Mouse (Mus musculus) midbrain, embryonic 11.5 days (tissue): Measurements from ENCODE around the gene Ubxn11. TPM values are rescaled to one million over a fixed set of nuclear protein-coding genes. Genes with fewer than 3 reads are reported as not detected.

Experiments used
- ATAC-seq: fragments of 200-750 bp; cut with Nextera tagmentation; 2 replicates; pipeline ENCODE4 v1.8.0; 2017; ENCODE audit warnings: moderate TSS enrichment, moderate library complexity; ENCODE audit not compliant: low FRiP score
- DNase-seq: peaks from one replicate; pipeline ENCODE4 v3.0.0; 2015; ENCODE audit warnings: low spot score; ENCODE audit errors: missing footprints
- H3K27ac ChIP-seq: fragments of 300-500 bp; sonication (generic); 2 replicates; pipeline ENCODE4 v1.5.1; 2014; ENCODE audit warnings: low read depth, low read length
- H3K27me3 ChIP-seq: fragments of 300-500 bp; sonication (generic); 2 replicates; pipeline ENCODE4 v1.6.1; 2014; ENCODE audit warnings: mild to moderate bottlenecking, low read length, moderate library complexity, mixed read lengths; ENCODE audit not compliant: control insufficient read depth, insufficient read depth
- H3K36me3 ChIP-seq: fragments of 300-500 bp; sonication (generic); 2 replicates; pipeline ENCODE4 v1.6.1; 2014; ENCODE audit warnings: mild to moderate bottlenecking, low read length, moderate library complexity, mixed read lengths; ENCODE audit not compliant: control insufficient read depth, insufficient read depth
- H3K4me1 ChIP-seq: fragments of 300-500 bp; sonication (generic); 2 replicates; pipeline ENCODE4 v1.6.1; 2014; ENCODE audit warnings: low read length; ENCODE audit not compliant: control insufficient read depth, insufficient read depth
- H3K4me2 ChIP-seq: fragments of 300-500 bp; sonication (generic); 2 replicates; pipeline ENCODE4 v1.6.1; 2014; ENCODE audit warnings: mild to moderate bottlenecking, moderate library complexity
- H3K4me3 ChIP-seq: fragments of 300-500 bp; sonication (generic); 2 replicates; pipeline ENCODE4 v1.5.1; 2014; ENCODE audit warnings: low read depth, low read length
- H3K9ac ChIP-seq: fragments of 300-500 bp; sonication (generic); 2 replicates; pipeline ENCODE4 v1.6.1; 2014; ENCODE audit warnings: low read length
- H3K9me3 ChIP-seq: fragments of 300-500 bp; sonication (generic); 2 replicates; pipeline ENCODE4 v1.6.1; 2016; ENCODE audit warnings: low read length; ENCODE audit not compliant: control insufficient read depth
- WGBS: fragments of 180-500 bp; shearing (Covaris S2); extraction: QIAGEN DNeasy Blood & Tissue Kit; methylation state at CpG from one replicate; pipeline ENCODE4 v1.1.7; 2014; 5-methylcytosine and 5-hydroxymethylcytosine counted together
- polyA plus RNA-seq: library from polyadenylated mRNA; unstranded; fragments of >200 nt; fragmentation: Nextera tagmentation; extraction: Ambion mirVana; gene quantifications from 2 replicates; pipeline ENCODE4 v1.2.1, GENCODE M21; 2014

Gene Ubxn11
- polyA plus RNA-seq, 1 experiment from 2014 or later: 3.0 TPM

DNA sequence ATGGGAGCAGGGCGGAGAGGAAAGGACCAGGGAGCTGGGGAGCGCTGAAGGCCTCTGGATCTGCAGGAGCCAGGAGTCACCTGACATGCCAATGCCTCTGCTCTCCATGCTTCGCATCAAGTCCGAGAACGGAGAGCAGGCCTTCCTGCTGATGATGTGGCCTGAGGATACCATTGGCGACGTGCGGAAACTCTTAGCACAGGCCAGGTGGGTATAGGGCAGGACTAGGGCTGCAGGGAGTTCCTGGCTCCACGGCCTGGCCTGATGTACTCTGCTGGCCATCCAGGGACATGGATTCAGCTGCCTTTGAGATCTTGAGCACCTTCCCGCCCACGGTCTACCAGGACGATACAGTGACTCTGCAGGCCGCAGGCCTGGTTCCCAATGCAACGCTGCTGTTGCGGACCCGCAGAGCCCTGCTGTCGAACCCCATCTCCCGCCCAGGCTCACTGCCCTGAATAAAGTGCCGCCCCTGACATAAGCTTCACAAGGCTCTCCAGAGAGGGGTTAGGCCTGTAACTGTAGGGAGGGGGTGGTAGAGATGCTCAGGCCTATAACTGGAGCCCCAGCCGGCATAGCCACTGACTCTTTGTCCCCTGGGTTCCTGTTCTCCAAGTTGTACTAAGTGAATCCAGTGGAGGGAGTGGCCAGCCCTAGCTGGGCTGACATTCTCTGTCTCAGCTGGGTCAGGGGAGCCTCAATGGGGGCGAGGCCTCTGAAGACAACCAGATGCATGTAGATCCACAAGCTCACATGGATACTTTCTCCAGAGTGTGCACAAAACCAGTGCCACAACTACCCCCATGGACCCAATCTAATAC, 24.1 kb downstream of the Ubxn11 start:
- WGBS: 88% methylated on average over 21 of the region's 21 CpGs
- DNase-seq (peak; percentile 70), ATAC-seq (no peak)
- H3K9ac ChIP-seq: no peak overlapping the region
- H3K4me1 ChIP-seq: peaks cover 13% of the 10 kb centered on the region
- no peak overlapping the region for H3K27ac ChIP-seq
- H3K27me3 ChIP-seq: no peaks in the 10 kb centered on the region
- no peak overlapping the region for H3K4me2 ChIP-seq
- H3K9me3 ChIP-seq: no peaks in the 10 kb centered on the region
- H3K4me3 ChIP-seq: no peak overlapping the region
- no peaks in the 10 kb centered on the region for H3K36me3 ChIP-seq

DNA sequence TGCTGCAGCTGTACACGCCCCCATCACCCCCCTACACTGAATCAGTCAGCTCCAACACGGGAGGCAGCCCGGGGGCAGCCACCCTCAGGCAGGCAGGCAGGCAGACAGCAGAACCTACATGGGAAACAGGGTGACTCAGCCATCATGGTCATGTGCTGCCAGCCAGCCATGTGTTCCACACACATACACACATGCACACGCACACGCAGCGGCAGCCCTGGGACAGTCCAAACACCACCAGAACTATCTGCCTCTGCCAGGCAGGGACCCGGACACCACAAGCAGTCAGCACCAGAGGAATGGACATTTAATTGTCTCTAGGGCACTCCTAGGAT, 24.7 kb downstream of the Ubxn11 start:
- peak; percentile 65 for DNase-seq
- Histone ChIP-seq H3K27me3 (no peaks in the 10 kb centered on the region), H3K27ac (no peak overlapping the region), H3K9me3 (no peaks in the 10 kb centered on the region), H3K4me1 (peaks cover 13% of the 10 kb centered on the region), H3K36me3 (no peaks in the 10 kb centered on the region), H3K9ac (no peak overlapping the region), H3K4me2 (no peak overlapping the region), H3K4me3 (no peak overlapping the region)
- no peak for ATAC-seq
- 96% methylated on average over 7 of the region's 7 CpGs for WGBS

DNA sequence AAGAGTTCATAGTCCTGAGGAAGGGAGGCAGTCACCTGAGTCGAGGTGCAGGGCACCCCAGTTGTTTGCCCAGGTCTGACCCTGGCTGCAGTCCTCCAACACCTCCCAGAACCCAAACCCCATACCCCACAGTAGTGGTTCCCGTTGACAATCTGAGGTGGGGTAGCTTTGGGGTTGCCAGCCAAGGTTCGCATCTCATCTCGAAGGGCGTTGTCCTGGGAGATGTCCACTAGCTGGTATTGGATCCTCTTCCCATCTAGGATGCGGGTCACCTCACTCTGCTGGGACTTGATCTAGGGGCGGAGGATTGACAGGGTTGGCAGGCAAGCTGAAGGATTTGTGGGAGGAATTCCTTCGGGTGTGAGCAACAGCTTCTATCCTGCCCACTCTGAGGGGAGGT, 25.4 kb downstream of the Ubxn11 start:
- WGBS: 60% methylated on average over 8 of the region's 8 CpGs
- Histone ChIP-seq H3K4me1 (peaks cover 13% of the 10 kb centered on the region), H3K36me3 (no peaks in the 10 kb centered on the region), H3K27ac (no peak overlapping the region), H3K9me3 (no peaks in the 10 kb centered on the region), H3K4me3 (peak overlapping the region; percentile 86), H3K4me2 (peak overlapping the region; percentile 92), H3K27me3 (no peaks in the 10 kb centered on the region), H3K9ac (peak overlapping the region; percentile 89)
- ATAC-seq (no peak), DNase-seq (peak; percentile 80)

DNA sequence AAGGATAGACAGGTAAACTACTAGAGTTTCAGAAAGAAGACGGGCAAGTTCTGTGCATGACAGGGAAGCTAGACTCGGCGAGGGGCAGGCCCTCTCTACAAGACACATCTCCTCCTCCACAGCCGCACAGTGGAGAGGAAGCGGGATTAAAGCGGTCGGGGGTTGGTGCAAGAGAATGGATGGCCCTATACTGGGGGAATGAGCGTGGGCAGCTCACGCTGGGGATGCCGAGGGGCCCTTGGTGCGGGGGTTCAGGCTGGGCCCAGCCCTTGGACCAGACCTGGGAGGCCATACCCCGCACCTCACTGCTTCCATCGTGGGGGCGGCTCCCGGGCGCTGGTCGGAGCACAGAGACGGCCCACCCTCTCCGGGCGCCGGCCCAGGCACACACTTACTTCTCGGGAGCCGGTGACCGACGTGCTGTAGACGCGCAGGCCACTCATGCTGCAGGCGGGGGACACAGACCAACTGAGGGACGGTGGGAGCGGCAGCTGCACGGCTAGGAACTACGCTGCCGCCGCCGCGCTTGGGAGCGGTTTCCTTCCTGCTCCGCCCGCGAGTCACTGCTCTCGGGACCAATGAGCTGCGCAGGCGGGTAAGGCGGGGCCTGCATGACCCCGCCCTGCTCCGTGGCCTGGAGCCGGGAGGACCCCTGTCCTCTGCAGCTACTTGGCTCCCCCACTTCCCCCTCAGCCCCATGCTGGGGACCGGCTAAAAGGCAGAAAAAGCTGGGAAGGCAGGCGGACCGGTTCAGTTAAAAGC, 26.0 kb downstream of the Ubxn11 start, which contains the start of gene Sh3bgrl3:
Gene Sh3bgrl3, minus strand, starts transcription at position 569 of the 762 bp plus-strand sequence.
- Histone ChIP-seq H3K4me3 (peak within 1 kb of the TSS; percentile 86), H3K9me3 (no peaks in the 10 kb centered on the region), H3K4me2 (peak within 1 kb of the TSS; percentile 92), H3K36me3 (no peaks in the 10 kb centered on the region), H3K4me1 (peaks cover 13% of the 10 kb centered on the region), H3K27me3 (no peaks in the 10 kb centered on the region), H3K27ac (peak within 1 kb of the TSS; percentile 57), H3K9ac (peak within 1 kb of the TSS; percentile 89)
- ATAC-seq (peak; percentile 96), DNase-seq (peak; percentile 98)
- under 1% methylated on average over 45 of the region's 50 CpGs for WGBS

DNA sequence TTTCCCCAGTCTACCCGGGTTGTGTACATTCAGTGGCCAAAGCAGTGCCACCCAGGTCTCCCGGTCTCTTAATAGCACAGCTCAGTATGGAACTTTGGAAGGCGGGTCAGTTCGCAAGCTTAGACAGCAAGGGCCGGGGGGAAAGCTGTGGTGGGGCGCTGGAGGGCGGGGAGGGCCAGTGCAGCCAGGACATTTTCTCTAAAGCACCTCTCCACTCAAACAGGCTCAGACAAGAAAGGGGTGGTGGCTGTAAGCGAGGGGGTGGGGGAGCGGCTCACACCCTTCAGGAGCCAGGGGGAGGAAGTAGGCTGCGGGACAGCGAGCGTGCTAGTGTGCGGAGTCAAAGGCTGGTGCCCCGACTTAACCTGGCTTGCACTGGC, 26.6 kb downstream of the Ubxn11 start:
- no peaks in the 10 kb centered on the region; the same call in 1 of the 2 replicates for H3K36me3 ChIP-seq
- H3K27ac ChIP-seq: no peak overlapping the region
- ATAC-seq (peak; percentile 72), DNase-seq (no peak)
- peaks cover 13% of the 10 kb centered on the region for H3K4me1 ChIP-seq
- 2% methylated on average over 14 of the region's 14 CpGs for WGBS
- H3K9ac ChIP-seq: peak overlapping the region; percentile 89
- peak overlapping the region; percentile 92 for H3K4me2 ChIP-seq
- H3K4me3 ChIP-seq: peak overlapping the region; percentile 86
- H3K27me3 ChIP-seq: no peaks in the 10 kb centered on the region
- no peaks in the 10 kb centered on the region for H3K9me3 ChIP-seq

DNA sequence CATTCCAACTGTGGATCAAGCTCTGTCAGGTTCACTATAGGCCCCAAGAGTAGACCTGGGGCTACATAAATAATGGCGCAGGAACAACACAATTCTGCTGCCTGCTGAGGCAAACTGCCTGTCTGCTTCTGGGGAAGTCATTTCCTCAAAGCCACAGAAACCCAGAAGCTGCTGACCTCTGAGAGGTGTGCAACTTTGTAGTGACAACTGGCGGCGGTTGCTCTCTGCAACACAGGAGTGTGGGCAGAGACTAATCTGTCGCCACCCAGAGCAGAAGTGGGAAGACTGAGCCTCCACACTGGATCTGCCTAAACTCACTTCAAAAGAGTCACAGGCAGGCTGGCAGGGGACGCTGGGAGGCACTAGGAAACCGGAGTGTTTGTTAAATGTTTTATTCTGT, 27.1 kb downstream of the Ubxn11 start:
- ATAC-seq: no peak
- no peak overlapping the region for H3K4me3 ChIP-seq

DNA sequence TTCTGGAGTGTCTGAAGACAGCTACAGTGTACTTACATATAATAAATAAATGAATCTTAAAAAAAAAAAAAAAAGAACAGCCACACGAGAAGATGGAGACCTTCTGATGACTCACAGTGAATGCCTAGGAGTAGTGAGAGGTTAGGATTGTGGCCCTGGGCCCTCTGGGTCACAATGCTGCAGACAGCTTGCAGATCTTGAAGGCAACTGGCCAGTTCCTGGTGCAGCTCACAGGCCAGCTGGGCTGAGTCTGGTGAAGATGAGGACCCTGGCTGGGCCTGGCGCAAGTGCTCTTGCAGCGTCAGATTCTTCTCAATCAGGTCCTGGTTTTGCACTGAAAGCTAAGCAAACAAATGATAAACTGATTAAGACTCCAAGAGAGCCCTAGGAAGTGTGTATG, 29.7 kb downstream of the Ubxn11 start:
- Histone ChIP-seq H3K4me3 (no peak overlapping the region), H3K4me2 (no peak overlapping the region), H3K9me3 (no peaks in the 10 kb centered on the region), H3K27me3 (no peaks in the 10 kb centered on the region), H3K27ac (no peak overlapping the region), H3K4me1 (peaks cover 13% of the 10 kb centered on the region), H3K9ac (no peak overlapping the region), H3K36me3 (no peaks in the 10 kb centered on the region; the same call in 1 of the 2 replicates)
- DNase-seq: no peak
- ATAC-seq: no peak
- 94% methylated on average over 3 of the region's 3 CpGs for WGBS

More for the DNA sequence above, 27.1 kb downstream of the Ubxn11 start:
- peak overlapping the region; percentile 92 for H3K4me2 ChIP-seq
- no peaks in the 10 kb centered on the region; the same call in 1 of the 2 replicates for H3K36me3 ChIP-seq
- no peaks in the 10 kb centered on the region for H3K9me3 ChIP-seq
- no peaks in the 10 kb centered on the region for H3K27me3 ChIP-seq
- peaks cover 13% of the 10 kb centered on the region for H3K4me1 ChIP-seq
- H3K9ac ChIP-seq: peak overlapping the region; percentile 89
- DNase-seq: no peak
- WGBS: 50% methylated on average over 6 of the region's 6 CpGs
- no peak overlapping the region for H3K27ac ChIP-seq

DNA sequence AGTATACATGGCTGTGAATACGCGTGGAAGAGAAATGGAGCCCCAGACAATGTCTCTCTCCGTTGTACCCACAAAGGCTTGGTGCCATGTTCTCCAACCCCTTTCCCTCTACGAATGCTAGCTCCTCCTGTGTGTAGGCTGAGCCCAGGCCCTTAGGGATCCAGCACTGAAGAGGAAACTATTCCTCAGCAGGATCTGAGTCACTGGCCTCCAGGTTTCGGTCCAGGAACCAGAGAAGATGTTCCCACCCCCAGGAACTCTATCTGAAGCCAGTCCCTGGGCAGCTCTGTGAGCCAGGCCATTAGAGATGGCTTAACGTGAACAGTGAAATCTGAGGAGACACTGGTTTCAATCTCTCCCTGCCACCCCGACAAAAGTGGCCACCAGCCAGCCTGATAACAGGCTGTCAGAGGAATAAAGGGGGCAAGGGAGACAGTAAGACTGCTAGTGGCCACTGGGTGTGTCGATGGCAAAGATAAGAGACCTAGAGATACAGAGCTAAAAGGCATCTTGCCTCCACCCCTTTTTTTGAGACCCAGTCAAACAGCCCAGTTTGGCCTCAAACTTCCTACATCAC, 30.2 kb downstream of the Ubxn11 start:
- peak; percentile 73 for DNase-seq

More for the DNA sequence above, 30.2 kb downstream of the Ubxn11 start:
- peaks cover 11% of the 10 kb centered on the region for H3K4me1 ChIP-seq
- H3K9ac ChIP-seq: no peak overlapping the region
- WGBS: 89% methylated on average over 8 of the region's 8 CpGs
- H3K4me2 ChIP-seq: no peak overlapping the region
- H3K9me3 ChIP-seq: no peaks in the 10 kb centered on the region
- no peak for ATAC-seq
- H3K27me3 ChIP-seq: no peaks in the 10 kb centered on the region
- no peak overlapping the region for H3K27ac ChIP-seq
- H3K36me3 ChIP-seq: no peaks in the 10 kb centered on the region; the same call in 1 of the 2 replicates
- no peak overlapping the region for H3K4me3 ChIP-seq
